Mouse (Mus musculus): ENCODE data around the gene Kcnab3. TPM values are rescaled to one million over a fixed set of nuclear protein-coding genes. Genes with fewer than 3 reads are reported as not detected.

The Kcnab3 gene
- 0.40 TPM for polyA plus RNA-seq (2014; fragmentation: Illumina TruSeq; extraction: RNeasy Lipid Tissue Mini Kit (QIAGEN cat#74804); ENCODE audit: low read depth, low replicate concordance)

DNA sequence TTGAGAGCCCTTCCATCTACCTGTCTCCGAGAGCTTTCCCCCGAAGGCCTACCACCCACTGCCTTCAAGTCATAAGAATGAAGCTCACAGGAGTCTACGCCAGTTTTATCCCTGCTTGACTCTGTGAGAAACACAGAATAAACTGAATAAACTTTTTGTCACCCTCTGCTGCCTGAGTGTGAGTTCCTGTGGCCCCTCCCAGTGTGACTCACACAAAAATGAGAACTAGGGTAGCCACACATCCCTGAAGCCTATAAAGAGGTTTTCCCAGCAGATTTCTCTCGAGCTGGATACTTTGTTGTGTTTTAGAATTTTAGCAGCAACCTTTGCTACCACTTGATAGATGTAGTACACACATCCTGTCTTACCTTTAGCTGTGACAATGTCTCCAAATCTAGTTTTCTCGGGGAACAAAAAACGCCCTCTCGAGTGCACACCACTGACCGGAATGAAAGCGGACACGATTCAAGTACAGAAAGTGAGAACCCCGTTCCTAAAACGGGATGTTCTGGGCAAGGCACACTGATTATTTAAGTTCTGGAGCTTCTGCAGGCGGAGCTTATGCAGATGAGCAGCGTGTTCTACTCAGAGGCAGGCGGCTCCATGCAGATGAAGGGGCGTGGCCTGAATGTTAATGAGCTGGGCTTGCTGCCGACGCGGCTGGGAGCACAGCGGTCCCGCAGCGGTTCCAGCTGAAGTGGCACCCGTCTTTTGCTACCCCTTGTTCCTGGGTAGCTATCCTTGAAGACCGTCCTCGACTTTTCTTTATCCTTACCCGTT, at the start of gene Kcnab3:
Kcnab3 (plus strand) TSS at position 631 of the 780 bp plus-strand sequence.

DNA sequence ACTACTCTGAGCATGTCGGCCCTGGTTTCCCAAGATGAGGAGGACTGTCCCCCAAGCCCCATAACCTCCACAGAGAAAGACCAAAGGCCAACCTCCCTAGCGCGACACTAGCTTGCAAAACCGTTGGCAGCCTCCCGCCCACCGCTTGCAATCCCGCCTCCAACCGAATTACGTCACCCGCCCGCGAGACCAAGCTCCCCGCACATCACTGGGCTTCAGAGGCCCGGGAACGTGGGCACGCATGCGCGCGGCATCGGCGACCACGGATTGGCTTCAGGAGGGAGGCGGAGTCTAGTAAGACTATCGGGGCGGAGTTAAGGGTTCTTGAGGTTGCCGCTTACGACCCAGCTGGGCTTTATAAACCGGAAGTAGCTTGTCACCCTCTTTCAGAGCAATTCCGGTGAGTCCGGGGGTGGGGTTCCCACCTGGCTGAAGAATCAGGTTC, 2.4 kb upstream of the Kcnab3 start, which contains the start of the genes Cntrob and Trappc1:
Cntrob (minus strand) TSS at position 109 of the 445 bp plus-strand sequence.
Trappc1 (plus strand) TSS at position 314 of the 445 bp plus-strand sequence.

DNA sequence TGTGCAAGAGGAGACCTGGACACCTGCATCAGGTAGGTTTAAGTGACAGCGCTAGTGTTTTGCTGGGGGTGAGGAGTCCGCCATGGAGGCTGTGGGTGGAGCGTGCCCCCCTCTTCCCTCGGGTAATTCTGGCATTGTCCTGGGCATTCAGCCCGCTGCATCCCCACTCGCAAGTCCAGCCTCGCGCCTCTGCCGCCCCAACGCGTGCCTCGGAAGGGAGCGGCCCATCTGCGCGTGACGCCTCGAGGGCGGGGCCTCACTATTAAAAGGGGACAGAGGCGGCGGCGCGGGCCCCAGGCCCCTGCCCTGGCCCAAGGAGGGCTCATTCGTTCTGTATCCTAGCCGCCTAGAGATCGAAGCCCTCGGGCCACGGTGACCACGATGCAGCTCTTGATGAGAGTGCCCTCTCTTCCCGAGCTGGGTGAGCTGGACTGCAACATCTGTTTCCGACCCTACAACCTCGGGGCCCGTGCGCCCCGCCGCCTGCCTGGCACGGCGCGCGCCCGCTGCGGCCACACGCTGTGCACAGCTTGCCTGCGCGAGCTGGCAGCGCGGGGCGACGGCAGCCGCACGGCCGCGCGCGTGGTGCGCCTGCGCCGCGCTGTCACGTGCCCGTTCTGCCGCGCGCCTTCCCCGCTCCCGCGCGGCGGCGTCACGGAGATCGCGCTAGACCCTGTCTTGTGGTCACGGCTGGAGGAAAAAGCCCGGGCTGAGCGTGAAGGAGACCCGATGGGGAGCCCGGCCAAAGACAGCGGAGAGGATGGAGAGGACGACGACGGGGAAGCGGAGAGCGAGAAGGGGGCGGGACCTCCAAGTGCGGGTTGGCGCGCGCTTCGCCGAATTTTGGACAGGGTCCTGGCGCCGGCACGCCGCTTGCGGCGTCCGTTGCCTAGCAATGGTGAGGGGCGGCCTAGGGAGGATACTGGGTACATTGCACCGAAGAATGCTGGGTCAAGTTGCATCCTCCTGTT, 14.4 kb downstream of the Kcnab3 start, which contains the start of gene Rnf227:
Rnf227 (plus strand) TSS at position 301 of the 971 bp plus-strand sequence.

DNA sequence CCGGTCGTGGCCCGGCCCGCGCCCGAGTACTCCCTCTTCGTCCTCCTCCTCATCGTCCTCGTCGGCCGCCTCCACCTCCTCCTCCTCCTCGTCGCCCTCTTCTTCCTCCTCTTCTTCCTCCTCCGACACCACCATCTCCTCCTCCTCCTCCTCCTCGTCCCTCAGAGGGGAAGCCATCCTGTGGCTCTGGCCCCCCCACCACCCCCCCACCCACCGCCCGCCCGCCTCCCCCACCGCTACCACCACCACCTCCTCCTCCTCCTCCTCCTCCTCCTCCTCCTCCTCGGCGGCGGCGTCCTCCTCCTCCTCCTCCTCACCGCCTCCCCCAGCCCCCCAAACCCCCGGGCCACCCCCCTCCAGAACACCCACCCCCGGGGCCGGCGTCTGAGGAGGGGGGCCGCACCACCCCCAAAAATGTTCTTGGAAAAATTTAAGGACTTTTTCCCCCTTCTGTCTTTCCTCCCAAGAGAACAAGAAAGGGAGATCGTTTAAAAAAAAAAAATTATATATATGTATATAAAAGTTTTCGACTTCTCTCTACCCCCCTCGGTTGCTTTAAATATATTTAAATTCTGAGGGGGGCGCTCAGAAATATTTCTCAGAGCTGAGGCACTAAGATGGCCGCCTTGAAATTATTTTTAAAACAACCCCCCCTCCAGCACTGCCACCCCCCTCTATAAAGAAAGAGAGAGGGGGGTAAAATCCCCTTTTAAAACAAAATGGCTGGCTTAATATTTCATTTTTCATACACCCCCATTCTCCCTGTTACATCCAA, 43.3 kb downstream of the Kcnab3 start, which contains the start of gene Chd3:
Chd3 (minus strand) TSS at position 192 of the 775 bp plus-strand sequence.

Other genes starting within 250 kb of the Kcnab3 start
- 62.6 TPM for gene Vamp2, start 237.8 kb upstream of the Kcnab3 start, polyA plus RNA-seq (2014; fragmentation: Illumina TruSeq; extraction: RNeasy Lipid Tissue Mini Kit (QIAGEN cat#74804); ENCODE audit: low read depth, low replicate concordance)
- gene Per1, start 231.0 kb upstream of the Kcnab3 start, polyA plus RNA-seq (2014; fragmentation: Illumina TruSeq; extraction: RNeasy Lipid Tissue Mini Kit (QIAGEN cat#74804); ENCODE audit: low read depth, low replicate concordance): 0.24 TPM
- gene Hes7, start 205.9 kb upstream of the Kcnab3 start, polyA plus RNA-seq (2014; fragmentation: Illumina TruSeq; extraction: RNeasy Lipid Tissue Mini Kit (QIAGEN cat#74804); ENCODE audit: low read depth, low replicate concordance): not detected
- not detected for gene 9130213A22Rik, start 203.7 kb upstream of the Kcnab3 start, polyA plus RNA-seq (2014; fragmentation: Illumina TruSeq; extraction: RNeasy Lipid Tissue Mini Kit (QIAGEN cat#74804); ENCODE audit: low read depth, low replicate concordance)
- not detected for gene Aloxe3, start 200.4 kb upstream of the Kcnab3 start, polyA plus RNA-seq (2014; fragmentation: Illumina TruSeq; extraction: RNeasy Lipid Tissue Mini Kit (QIAGEN cat#74804); ENCODE audit: low read depth, low replicate concordance)
- not detected for gene Alox12b, start 169.3 kb upstream of the Kcnab3 start, polyA plus RNA-seq (2014; fragmentation: Illumina TruSeq; extraction: RNeasy Lipid Tissue Mini Kit (QIAGEN cat#74804); ENCODE audit: low read depth, low replicate concordance)
- gene Alox8, start 128.4 kb upstream of the Kcnab3 start, polyA plus RNA-seq (2014; fragmentation: Illumina TruSeq; extraction: RNeasy Lipid Tissue Mini Kit (QIAGEN cat#74804); ENCODE audit: low read depth, low replicate concordance): not detected
- gene Gucy2e, start 89.2 kb upstream of the Kcnab3 start, polyA plus RNA-seq (2014; fragmentation: Illumina TruSeq; extraction: RNeasy Lipid Tissue Mini Kit (QIAGEN cat#74804); ENCODE audit: low read depth, low replicate concordance): not detected
- gene Cntrob, start 2.5 kb upstream of the Kcnab3 start, polyA plus RNA-seq (2014; fragmentation: Illumina TruSeq; extraction: RNeasy Lipid Tissue Mini Kit (QIAGEN cat#74804); ENCODE audit: low read depth, low replicate concordance): 1.6 TPM
- 43.8 TPM for gene Trappc1, start 2.3 kb upstream of the Kcnab3 start, polyA plus RNA-seq (2014; fragmentation: Illumina TruSeq; extraction: RNeasy Lipid Tissue Mini Kit (QIAGEN cat#74804); ENCODE audit: low read depth, low replicate concordance)
- gene Rnf227, start 14.2 kb downstream of the Kcnab3 start, polyA plus RNA-seq (2014; fragmentation: Illumina TruSeq; extraction: RNeasy Lipid Tissue Mini Kit (QIAGEN cat#74804); ENCODE audit: low read depth, low replicate concordance): 4.6 TPM
- 20.4 TPM for gene Chd3, start 43.1 kb downstream of the Kcnab3 start, polyA plus RNA-seq (2014; fragmentation: Illumina TruSeq; extraction: RNeasy Lipid Tissue Mini Kit (QIAGEN cat#74804); ENCODE audit: low read depth, low replicate concordance)
- 4.1 TPM for gene Naa38, start 69.2 kb downstream of the Kcnab3 start, polyA plus RNA-seq (2014; fragmentation: Illumina TruSeq; extraction: RNeasy Lipid Tissue Mini Kit (QIAGEN cat#74804); ENCODE audit: low read depth, low replicate concordance)
- gene Cyb5d1, start 69.4 kb downstream of the Kcnab3 start, polyA plus RNA-seq (2014; fragmentation: Illumina TruSeq; extraction: RNeasy Lipid Tissue Mini Kit (QIAGEN cat#74804); ENCODE audit: low read depth, low replicate concordance): 41.9 TPM
- gene Tmem88, start 72.0 kb downstream of the Kcnab3 start, polyA plus RNA-seq (2014; fragmentation: Illumina TruSeq; extraction: RNeasy Lipid Tissue Mini Kit (QIAGEN cat#74804); ENCODE audit: low read depth, low replicate concordance): 0.65 TPM
- 2.0 TPM for gene Kdm6b, start 87.4 kb downstream of the Kcnab3 start, polyA plus RNA-seq (2014; fragmentation: Illumina TruSeq; extraction: RNeasy Lipid Tissue Mini Kit (QIAGEN cat#74804); ENCODE audit: low read depth, low replicate concordance)
- not detected for gene Dnah2, start 222.9 kb downstream of the Kcnab3 start, polyA plus RNA-seq (2014; fragmentation: Illumina TruSeq; extraction: RNeasy Lipid Tissue Mini Kit (QIAGEN cat#74804); ENCODE audit: low read depth, low replicate concordance)
- not detected for gene Efnb3, start 233.9 kb downstream of the Kcnab3 start, polyA plus RNA-seq (2014; fragmentation: Illumina TruSeq; extraction: RNeasy Lipid Tissue Mini Kit (QIAGEN cat#74804); ENCODE audit: low read depth, low replicate concordance)

Measured in kidney, adult 10 weeks (tissue).